Mouse (Mus musculus): ENCODE data around the gene Gm28047.
A peak's percentile ranks its signal among the peaks of the same experiment; 100 is the strongest.

GRCm38 (mm10) chr15:102527936-102528335, 96.9 kb downstream of the Gm28047 start:
- TF ChIP-seq POLR2A (IDR thresholded peaks at IDR 0.05; ENCODE audit: low read depth, low read length) (no peak), CTCF (IDR thresholded peaks at IDR 0.05; ENCODE audit: extremely low read depth, insufficient read depth, insufficient read length, insufficient replicate concordance) (peak; percentile 16; the same call in 1 of the 2 replicates)
